Mouse (Mus musculus): ENCODE results near the gene Zdhhc19.

The Zdhhc19 gene

DNA sequence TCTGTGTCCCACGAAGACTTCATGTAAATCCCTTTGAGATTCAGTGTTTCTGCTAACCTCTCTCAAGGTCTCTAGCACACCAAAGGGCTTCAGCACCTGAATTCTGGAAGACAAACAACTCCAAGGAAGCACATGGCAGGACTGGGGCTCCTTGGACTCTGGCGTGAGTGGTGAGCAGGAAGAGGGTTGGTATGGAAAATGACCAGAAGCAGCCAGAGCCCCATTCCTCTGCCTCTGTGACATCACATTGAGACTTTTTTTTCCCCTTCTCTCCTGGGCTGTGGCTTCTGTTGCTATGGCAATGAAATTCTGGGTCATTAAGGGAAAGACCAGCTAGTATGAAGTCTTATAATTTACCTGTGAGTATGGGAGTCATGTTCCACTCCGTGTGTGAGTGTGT, at the start of gene Zdhhc19:
Gene Zdhhc19, plus strand, starts transcription at position 301 of the 400 bp plus-strand sequence.
- no peak for DNase-seq

DNA sequence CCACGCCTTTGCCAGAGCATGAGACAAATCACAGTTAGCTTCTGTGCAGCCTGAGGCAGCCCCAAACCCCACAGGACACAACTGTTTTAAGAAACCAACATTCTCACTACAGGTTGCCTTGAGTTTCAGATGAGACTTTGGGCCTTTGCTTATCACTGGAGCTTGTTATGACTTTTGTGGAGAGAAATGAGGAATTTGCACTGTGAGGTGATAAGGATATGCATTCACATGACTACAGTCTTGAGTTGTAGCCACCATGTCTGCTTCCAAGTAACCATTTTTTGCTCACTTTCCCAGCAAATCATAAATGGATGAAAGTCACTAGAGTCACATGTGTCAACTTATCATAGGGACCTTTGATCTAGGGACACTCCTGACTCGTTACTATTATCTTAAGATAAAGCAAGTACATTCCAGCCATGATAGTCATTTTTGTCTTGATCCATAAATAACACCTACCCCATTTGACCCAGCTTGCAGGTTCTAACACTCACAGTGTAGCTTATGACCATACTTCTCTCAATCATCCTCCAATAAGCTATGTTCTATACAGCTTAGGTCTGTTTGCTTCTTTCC, 49.4 kb upstream of the Zdhhc19 start:
- no peak for DNase-seq

DNA sequence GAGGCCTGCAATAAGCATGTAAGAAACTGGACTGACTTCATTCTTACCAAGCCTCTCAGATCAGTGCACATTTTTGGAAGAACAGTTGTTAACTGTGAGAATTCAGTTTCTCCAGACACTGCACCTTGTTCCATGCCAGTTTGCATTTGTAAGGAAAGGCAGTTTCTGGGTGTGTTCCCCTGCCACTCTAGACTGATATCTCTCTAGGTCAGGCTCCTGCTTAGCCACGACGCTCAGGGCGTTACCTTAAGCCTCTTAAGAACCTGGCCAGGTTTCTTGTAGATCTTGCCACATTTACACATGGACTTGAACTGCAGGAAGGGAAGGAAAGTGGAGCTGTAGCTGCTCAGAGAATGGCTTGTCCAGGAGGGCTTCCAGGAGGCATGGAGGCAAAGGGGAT, 46.4 kb upstream of the Zdhhc19 start:
- DNase-seq, result no peak

DNA sequence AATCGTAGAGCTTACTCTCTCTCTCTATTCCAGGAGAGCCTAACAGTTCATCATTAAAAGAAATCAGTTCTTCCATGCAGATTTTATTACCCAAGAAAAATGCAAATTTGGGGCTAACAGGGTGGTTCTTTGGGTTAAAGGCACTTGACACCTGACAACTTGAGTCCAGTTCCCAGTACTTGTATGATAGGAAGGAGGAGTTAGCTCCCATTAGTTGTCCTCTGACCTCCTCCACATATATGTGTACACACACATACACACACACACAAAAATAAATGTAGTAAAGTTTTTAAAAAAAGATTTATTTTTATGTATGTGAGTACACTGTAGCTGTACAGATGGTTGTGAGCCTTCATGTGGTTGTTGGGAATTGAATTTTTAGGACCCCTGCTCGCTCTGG, 45.9 kb upstream of the Zdhhc19 start:
- DNase-seq, result no peak

DNA sequence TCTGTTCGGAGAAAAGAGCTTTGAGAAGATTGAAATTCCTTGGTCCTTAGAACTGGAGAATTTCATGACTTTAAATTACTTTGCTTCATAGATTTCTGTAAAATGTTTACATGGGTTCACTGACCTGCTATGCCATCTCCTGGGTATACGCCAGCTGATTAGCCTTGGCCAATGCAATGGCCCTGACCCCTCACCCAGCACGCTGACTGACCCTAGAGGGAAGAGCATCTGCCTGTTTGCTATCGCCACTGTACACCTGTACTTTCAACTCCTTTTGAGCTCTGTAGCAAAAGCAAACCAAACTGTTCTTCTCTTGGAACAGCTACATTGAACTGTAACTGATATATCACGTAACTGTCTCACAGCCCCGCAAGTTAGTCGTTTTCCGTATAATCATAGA, 43.0 kb upstream of the Zdhhc19 start:
- no peak for DNase-seq

DNA sequence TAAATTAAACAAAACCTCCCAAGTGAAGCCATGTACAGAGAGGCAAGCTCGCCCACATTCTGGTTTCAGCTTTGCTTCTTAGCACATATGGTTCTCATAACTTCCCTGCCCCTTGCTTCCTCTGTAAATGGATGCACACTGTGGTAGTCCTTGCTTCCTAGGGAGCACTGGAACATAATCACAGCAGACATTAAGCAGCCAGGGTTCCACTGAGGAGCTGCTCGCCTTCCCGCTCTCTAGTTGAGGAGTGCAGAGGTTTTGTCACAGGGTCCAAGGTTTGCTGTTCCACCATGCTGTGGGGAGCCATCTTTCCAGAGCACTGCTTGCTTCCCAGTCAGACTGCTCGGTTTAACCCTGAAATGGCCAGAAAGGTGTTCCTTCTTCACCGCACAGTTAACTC, 41.4 kb upstream of the Zdhhc19 start:
- no peak for DNase-seq

DNA sequence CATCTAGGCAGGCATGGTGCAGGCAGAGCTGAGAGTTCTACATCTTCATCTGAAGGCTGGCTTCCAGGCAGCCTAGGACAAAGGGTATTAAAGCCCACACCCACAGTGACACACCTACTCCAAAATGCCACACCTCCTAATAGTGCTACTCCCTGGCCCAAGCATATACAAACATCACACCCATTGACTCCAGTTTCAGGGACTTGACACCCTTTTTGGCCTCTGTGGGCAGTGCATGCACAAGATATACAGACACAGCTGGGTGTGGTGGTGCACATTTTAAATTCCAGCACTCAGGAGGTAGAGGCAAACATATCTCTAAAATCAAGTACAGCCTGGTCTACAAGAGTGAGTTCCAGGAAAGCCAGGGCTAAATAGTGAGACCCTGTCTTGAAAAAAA, 40.0 kb upstream of the Zdhhc19 start:
- DNase-seq, result no peak

DNA sequence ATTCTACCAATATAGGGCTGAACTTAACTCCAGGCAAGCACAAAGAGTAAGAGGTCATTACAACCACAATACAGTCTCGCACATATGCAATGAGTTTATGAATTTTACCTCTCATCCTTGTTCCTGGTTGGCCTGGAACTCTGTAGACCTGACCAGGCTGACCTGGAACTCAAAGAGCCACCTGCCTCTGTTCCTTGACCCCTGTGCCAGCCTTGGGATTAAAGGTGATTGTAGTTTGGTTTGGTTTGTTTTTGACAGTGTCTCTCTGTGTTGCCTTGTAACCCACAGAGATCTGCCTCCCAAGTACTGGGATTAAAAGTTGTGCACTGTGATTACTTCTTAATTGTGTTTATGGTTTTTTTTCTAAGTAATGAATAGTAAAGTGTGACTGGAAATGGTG, 39.3 kb upstream of the Zdhhc19 start:
- DNase-seq, result no peak

DNA sequence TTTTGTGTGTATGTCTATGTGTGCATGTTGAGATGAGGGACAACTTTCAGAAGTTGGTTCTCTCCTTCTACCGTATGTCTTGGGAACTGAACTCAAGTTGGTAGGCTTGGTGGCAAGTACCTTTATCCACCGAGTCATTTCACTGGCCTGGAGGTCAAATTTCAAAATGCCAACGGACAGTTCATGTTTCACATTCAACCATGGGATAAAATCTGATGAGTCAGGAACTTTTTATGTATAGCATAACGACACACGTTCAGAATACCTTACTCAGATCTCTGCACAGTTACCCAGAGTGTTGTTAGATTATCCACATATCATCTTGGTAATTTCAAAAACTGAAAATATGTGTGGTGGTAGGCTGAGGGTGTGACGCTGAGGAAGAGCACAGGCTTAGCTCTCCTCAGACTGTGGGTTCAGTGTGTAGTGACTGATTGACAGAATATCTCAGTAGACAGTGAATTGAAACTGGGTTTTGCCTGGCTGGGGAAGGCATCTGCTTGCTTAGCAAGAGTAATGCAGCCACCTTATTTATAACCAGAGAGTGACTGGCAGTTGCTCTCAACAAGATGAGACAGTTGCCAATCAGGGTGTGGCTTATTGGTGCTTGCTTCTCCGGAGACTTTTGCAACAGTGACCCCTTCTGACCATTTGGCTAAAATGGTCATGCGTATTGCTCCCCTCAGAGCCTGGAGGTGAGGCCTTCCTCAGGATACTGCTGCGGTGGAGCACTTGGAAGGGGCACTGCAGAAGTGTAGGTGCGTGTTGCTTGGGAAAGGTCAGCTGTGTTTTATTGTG, 38.3 kb upstream of the Zdhhc19 start:
- peak; percentile 79 to 84 for DNase-seq

DNA sequence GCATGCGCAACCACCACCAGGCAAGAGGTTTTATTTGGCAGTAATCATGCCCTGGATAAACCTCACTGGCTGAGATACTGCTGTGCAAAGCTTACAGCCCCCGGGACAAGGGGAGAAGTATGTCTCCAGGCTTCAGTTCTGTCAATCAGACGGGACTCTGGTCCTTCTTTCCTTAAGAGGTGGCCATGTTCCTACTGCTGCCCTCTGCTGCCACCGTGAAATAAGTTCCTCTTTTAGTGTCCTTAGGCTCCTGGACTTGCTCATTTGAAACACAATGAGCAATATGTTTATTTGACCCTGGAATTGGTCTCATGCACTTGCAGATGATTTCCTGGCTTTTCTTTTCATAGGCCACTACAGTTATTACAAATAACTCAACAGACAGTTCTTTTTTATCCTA, 35.5 kb upstream of the Zdhhc19 start:
- peak in 1 of 2 experiments; percentile 14 for DNase-seq

DNA sequence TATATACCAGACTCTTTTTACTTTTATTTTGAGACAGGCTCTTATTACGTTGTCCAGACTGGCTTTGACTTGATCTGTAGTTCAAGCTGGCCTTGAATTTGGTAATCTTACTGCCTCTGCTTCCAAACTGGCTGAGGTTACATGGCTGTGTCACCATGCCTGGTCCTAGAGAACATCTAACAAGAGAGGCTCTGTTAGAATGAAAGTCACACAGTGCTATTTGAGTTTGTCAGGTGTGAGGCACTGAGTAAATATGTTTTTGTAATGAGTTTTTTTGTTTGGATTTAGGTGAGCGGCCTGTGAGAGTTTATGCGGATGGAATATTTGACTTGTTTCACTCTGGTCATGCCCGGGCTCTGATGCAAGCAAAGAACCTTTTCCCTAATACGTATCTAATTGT, 34.4 kb upstream of the Zdhhc19 start:
- no peak for DNase-seq

DNA sequence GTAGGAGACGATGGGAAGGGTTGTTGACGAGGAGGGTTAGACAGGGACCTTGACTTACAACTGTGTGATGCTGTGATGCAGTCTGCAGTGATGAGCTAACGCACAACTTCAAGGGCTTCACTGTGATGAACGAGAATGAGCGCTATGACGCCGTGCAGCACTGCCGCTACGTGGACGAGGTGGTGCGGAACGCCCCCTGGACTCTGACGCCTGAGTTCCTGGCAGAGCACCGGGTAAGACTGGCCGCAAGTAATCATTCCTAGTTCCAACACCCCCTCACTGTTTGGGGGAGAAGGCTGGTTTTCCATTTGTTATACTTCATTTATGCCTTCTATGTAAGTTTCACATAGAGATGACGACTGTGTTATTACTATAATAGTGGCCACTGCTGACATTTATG, 33.1 kb upstream of the Zdhhc19 start:
- no peak for DNase-seq

DNA sequence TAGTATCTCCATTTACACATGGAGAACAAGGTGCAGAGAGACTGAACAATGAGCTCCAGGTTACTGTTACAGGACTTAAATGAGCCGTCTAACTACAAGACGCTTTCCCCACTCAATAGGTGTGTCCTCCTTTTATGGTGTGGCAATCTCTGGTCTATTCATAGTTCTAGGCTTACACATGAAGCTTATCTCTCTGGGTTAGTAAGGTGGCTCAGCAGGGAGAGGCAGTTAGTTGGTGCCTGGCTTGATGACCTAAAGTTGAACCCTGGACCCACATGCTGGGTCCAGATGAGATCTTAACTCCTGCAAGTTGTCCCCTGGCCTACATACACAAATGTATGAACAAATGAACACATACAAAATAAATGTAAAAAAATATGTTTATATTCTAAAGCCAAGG, 32.6 kb upstream of the Zdhhc19 start:
- no peak for DNase-seq

DNA sequence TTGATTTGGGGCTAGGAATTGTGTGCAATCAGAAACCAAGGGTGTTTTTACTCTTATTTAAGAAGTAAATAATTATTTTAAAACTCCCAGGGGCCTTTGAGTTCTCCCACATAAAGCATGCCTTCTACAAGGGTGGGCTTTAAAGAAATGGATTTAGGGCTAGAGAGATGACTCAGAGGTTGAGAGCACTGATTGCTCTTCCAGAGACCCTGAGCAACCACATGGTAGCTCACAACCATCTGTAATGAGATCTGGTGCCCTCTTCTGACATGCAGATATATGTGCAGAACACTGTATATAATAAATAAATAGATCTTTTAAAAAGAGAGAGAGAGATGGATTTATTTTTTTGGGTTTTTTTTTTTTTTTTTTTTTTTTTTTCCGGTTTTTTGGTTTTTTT, 31.2 kb upstream of the Zdhhc19 start:
- no peak for DNase-seq

DNA sequence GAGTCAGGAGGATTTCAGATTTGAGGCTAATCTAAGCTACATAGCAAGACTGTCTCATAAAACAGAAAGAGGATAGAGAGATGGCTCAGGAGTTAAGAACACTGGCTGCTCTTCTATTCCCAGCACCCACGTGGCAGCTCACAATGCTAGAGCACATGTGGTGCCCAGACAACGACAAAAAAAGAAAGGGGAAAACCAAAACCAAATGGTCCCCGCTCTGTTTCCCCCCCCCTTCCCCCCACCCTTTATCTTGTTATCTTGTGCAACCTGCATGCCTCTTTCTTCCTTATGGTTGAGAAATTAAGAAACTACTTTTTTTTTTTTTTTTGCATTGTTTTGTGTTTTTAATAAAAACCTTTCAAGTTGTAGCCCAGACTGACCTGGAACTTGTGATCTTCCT, 27.6 kb upstream of the Zdhhc19 start:
- no peak for DNase-seq

DNA sequence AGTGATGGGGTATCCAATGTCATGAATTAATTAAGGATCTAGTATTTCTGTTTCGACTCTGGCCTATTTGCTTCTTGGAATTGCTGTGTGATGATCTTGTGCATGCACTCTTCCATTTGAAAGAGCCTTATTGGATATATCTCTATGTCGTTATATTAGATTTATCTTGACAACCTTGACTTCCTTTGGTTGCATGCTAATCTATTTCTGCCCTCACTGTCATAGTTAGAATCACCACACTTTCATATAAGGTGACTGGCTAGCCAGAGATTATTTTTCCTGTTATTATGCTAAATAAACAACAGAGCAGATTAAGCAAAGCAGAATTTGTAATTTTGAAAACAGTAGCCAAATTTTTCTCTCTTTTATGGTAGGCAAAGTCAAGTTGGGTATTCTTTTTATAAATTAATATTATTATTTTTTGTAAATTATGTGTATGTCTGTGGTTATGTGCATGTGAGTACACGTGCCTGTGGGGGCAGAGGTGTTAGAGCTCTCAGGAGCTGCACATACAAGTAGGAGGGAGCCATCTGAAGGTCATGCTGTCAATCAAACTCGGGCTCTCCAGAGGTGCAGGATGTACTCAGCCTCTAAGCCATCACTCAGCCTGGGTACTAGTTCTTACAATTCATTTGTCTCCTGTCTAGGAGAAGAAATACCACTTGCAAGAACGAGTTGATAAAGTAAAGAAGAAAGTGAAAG, 26.5 kb upstream of the Zdhhc19 start:
- no peak for DNase-seq

DNA sequence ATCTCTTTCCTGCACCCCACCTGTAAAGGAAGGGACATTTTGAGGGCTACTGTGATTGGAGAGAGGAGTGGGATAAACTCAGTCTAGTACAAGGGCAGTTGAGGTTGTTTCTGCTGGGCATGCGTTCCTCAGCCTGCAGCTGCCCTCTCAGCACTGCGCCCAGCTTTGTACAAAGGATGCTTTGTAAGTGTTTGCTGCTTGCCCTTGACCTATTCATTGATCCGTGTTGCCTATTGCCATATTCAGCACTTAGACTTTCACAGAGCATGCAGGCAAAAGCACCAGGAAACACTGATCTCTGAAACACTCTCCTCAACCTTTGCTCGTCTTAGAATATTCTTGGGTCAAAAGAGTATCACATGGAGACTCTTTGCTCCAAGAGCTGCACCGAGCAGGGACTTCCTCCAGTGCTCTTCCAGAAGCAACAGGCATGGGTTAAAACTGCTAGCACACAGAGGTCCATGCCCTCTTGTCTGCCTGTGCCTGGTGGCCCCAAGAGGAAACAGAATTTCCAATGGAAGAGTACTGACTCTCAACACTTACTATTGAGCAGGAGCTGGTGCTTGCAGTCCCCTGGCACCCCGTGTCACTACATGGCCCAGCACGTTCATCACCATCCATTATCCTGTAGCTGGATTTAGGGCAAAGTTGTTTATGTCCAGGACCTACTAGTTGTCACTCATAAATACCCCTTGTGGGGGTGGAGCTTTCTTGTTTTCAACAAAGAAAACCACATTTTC, 23.6 kb upstream of the Zdhhc19 start:
- DNase-seq, result no peak

DNA sequence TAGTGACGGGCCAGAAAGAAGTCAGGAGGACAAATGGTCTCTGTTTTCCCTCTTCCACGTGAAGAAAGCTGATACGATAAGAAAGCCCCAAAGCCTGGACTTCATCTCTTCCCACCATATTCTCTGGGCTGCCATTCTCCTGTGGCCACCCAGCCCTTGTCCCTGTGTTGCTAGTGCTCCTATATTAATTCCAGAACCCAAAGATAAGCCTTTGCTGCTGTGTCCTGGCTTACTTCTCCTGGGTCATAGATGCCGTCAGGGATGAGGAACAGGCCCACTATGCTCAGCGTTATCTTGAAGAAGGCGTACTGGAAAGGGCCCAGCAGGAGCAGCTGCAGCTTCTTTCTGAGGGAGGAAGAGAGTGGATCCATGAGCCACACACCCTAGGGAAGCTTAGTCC, 18.8 kb upstream of the Zdhhc19 start:
- no peak for DNase-seq

DNA sequence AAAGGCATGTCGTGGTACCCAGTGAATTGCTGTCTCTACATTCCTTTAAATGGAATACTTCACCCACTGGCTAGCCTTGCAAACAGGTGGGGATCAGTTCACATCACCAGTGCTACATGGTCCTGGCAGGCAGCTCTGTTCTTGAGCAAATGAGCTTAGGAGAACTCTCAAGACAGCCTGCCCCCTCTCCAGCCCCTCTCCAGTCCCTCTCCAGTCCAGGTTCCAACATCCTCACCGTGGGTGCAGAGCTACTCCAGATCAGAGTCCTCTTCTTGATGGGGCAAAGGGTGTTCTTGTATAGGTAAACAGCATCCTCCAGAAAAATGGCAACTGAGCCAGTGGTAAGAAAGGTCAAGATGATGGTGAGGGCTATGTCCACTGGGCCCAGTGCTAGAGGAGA, 16.6 kb upstream of the Zdhhc19 start:
- no peak for DNase-seq

DNA sequence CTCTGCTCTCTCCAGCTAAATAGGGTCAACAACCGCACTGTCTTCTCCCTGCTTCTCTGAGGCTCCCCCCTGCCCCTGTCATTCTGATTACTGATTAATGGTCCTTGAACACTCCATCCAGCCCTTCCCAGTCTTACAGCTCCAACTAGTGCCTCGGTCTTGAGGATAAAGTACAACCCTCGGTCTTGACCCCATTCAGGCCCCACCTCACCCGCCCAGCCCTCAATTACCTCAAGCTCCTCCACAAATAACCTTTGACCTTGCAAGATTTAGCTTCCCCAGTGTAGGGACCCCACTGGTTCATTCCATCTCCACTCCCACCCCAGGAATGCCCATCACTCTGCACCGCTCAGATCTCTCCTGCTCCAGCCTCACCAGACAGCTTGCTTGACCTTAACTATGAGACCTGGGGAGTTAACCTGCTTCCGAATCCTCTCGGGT, 11.6 kb upstream of the Zdhhc19 start:
- DNase-seq, result no peak

DNA sequence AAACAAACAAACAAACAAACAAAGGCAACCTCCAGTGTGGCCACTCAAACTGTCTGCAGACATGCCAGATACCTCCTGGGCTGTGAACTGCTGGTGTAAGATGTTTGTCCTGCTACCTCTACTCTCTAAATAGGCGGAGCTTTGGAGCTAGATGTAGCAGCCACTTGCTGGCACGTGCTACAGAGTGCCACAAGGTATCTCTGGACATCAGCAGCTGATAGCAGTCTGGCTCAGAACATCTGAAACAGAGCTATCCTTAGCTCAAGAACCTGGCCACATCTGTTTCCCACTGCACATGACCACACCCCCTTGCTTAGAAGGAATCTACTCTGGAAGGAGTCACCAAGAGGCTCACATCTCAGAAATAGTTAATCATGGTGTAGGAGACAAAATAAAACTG, 10.9 kb upstream of the Zdhhc19 start:
- no peak for DNase-seq

DNA sequence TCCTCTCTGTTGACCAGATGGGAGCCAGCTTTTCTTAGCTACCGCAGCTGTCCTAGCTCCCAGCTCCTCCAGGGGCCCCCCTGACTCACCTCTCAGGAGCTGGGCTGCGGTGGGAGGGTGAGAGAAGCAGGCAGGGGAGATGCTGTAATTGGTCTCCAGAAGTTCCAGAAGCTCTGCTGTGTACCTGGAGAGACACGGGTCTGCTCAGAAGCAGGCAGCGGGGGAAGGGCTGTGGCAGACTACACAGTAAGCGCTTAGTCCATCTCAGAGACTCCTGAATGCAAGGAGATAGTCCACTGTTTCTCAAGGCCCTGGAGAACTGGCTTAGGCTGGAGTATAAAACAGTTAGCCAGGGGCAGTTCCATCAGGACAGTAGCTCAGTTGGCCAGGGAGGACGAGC, 10.0 kb upstream of the Zdhhc19 start:
- DNase-seq, result no peak

Measured in cerebellum, postnatal 10 days (tissue).